Mouse (Mus musculus) forebrain, embryonic 13.5 days (tissue): Measurements from ENCODE around the gene Hibadh. TPM values are rescaled to one million over a fixed set of nuclear protein-coding genes. Genes with fewer than 3 reads are reported as not detected.
A peak's percentile ranks its signal among the peaks of the same experiment; 100 is the strongest.
"Not testable (repeated sequence)": the region's sequence is repeated elsewhere in the genome, so short reads cannot be mapped to it uniquely, and the experiment has no call there.

Source experiments
- ATAC-seq: fragments of 200-750 bp; cut with Nextera tagmentation; 2 replicates; pipeline ENCODE4 v1.8.0; 2017
- H3K27ac ChIP-seq: fragments of 300-500 bp; sonication (generic); 2 replicates; pipeline ENCODE4 v1.5.1; 2015; ENCODE audit warnings: inconsistent platforms, mild to moderate bottlenecking, moderate library complexity
- H3K27me3 ChIP-seq: fragments of 300-500 bp; sonication (generic); 2 replicates; pipeline ENCODE4 v1.6.1; 2015; ENCODE audit warnings: mild to moderate bottlenecking, inconsistent platforms
- H3K36me3 ChIP-seq: fragments of 300-500 bp; sonication (generic); 2 replicates; pipeline ENCODE4 v1.6.1; 2015; ENCODE audit warnings: mild to moderate bottlenecking, inconsistent platforms; ENCODE audit not compliant: poor library complexity, severe bottlenecking
- H3K4me1 ChIP-seq: fragments of 300-500 bp; sonication (generic); 2 replicates; pipeline ENCODE4 v1.6.1; 2015; ENCODE audit warnings: inconsistent platforms
- H3K4me2 ChIP-seq: fragments of 300-500 bp; sonication (generic); 2 replicates; pipeline ENCODE4 v1.6.1; 2015; ENCODE audit warnings: inconsistent platforms, mild to moderate bottlenecking, moderate library complexity
- H3K4me3 ChIP-seq: fragments of 300-500 bp; sonication (generic); 2 replicates; pipeline ENCODE4 v1.5.1; 2015; ENCODE audit warnings: mild to moderate bottlenecking, inconsistent platforms
- H3K9ac ChIP-seq: fragments of 300-500 bp; sonication (generic); 2 replicates; pipeline ENCODE4 v1.6.1; 2015; ENCODE audit warnings: mild to moderate bottlenecking, inconsistent platforms
- H3K9me3 ChIP-seq: fragments of 300-500 bp; sonication (generic); replicated peaks from 2 replicates; pipeline ENCODE4 v1.6.1; 2016; ENCODE audit warnings: inconsistent platforms
- WGBS: fragments of 180-500 bp; shearing (Covaris S2); methylation state at CpG from one replicate; pipeline ENCODE4 v1.1.7; 2015; 5-methylcytosine and 5-hydroxymethylcytosine counted together
- polyA plus RNA-seq: library from polyadenylated mRNA; unstranded; fragments of >200 nt; fragmentation: Nextera tagmentation; extraction: Ambion mirVana; gene quantifications from 2 replicates; pipeline ENCODE4 v1.2.1, GENCODE M21; 2015

Hibadh gene
- polyA plus RNA-seq, 1 experiment from 2014 or later = 52.4 TPM

GRCm38 (mm10) chr6:52671791-52672190, 31.6 kb upstream of the Hibadh start:
- Histone ChIP-seq H3K4me2 (no peak overlapping the region), H3K36me3 (no peaks in the 10 kb centered on the region), H3K9ac (no peak overlapping the region), H3K4me1 (peaks cover 7% of the 10 kb centered on the region; the same call in 1 of the 2 replicates), H3K9me3 (no peaks in the 10 kb centered on the region), H3K27me3 (peaks cover 6% of the 10 kb centered on the region; the same call in 1 of the 2 replicates), H3K4me3 (no peak overlapping the region), H3K27ac (no peak overlapping the region)
- 89% methylated on average over 8 of the region's 8 CpGs for WGBS
- no peak for ATAC-seq

GRCm38 (mm10) chr6:52669878-52670277, 29.7 kb upstream of the Hibadh start:
- not testable (repeated sequence) for H3K36me3 ChIP-seq

GRCm38 (mm10) chr6:52667641-52668040, 27.5 kb upstream of the Hibadh start:
- H3K9ac ChIP-seq = no peak overlapping the region
- H3K27me3 ChIP-seq = peaks cover 6% of the 10 kb centered on the region; the same call in 1 of the 2 replicates
- H3K4me2 ChIP-seq = no peak overlapping the region
- no peak for ATAC-seq
- no peak overlapping the region for H3K4me3 ChIP-seq
- no peaks in the 10 kb centered on the region for H3K36me3 ChIP-seq
- H3K9me3 ChIP-seq = no peaks in the 10 kb centered on the region
- WGBS = 54% methylated on average over 3 of the region's 3 CpGs
- no peaks in the 10 kb centered on the region for H3K4me1 ChIP-seq
- no peak overlapping the region for H3K27ac ChIP-seq

More at GRCm38 (mm10) chr6:52669878-52670277, 29.7 kb upstream of the Hibadh start:
- H3K4me3 ChIP-seq, H3K9ac ChIP-seq, H3K4me2 ChIP-seq, H3K27me3 ChIP-seq, ATAC-seq, H3K9me3 ChIP-seq, H3K27ac ChIP-seq, H3K4me1 ChIP-seq: not testable (repeated sequence)
- 30% methylated on average over 2 of the region's 2 CpGs for WGBS

GRCm38 (mm10) chr6:52663021-52663420, 22.8 kb upstream of the Hibadh start:
- Histone ChIP-seq H3K4me2 (no peak overlapping the region), H3K36me3 (no peaks in the 10 kb centered on the region), H3K27me3 (no peaks in the 10 kb centered on the region), H3K4me3 (no peak overlapping the region), H3K27ac (no peak overlapping the region), H3K4me1 (no peaks in the 10 kb centered on the region), H3K9ac (no peak overlapping the region), H3K9me3 (0 out of 2 replicates have a peak, but pooled peaks cover 3% of the 10 kb centered on the region)
- ATAC-seq = no peak
- WGBS = 58% methylated on average over 5 of the region's 5 CpGs

GRCm38 (mm10) chr6:52655266-52655665, 15.1 kb upstream of the Hibadh start:
- H3K27me3 ChIP-seq = no peaks in the 10 kb centered on the region
- peaks cover 8% of the 10 kb centered on the region; the same call in 1 of the 2 replicates for H3K9me3 ChIP-seq
- no peaks in the 10 kb centered on the region for H3K36me3 ChIP-seq
- ATAC-seq = no peak
- no peak overlapping the region for H3K4me3 ChIP-seq
- H3K4me2 ChIP-seq = no peak overlapping the region
- no peak overlapping the region for H3K9ac ChIP-seq
- 0 out of 2 replicates have a peak, but pooled peaks cover 4% of the 10 kb centered on the region for H3K4me1 ChIP-seq
- H3K27ac ChIP-seq = no peak overlapping the region
- 41% methylated on average over 4 of the region's 4 CpGs for WGBS

GRCm38 (mm10) chr6:52648806-52649205, 8.6 kb upstream of the Hibadh start:
- Histone ChIP-seq H3K4me1 (no peaks in the 10 kb centered on the region), H3K4me3 (no peak overlapping the region), H3K27ac (no peak overlapping the region), H3K9ac (no peak overlapping the region), H3K4me2 (no peak overlapping the region), H3K27me3 (no peaks in the 10 kb centered on the region), H3K9me3 (no peaks in the 10 kb centered on the region), H3K36me3 (no peaks in the 10 kb centered on the region)
- WGBS = 86% methylated on average over 11 of the region's 11 CpGs
- ATAC-seq = no peak

GRCm38 (mm10) chr6:52648031-52648430, 7.8 kb upstream of the Hibadh start:
- Histone ChIP-seq H3K27ac (no peak overlapping the region), H3K4me3 (no peak overlapping the region), H3K4me2 (no peak overlapping the region), H3K4me1 (no peaks in the 10 kb centered on the region), H3K36me3 (no peaks in the 10 kb centered on the region), H3K9me3 (no peaks in the 10 kb centered on the region), H3K27me3 (no peaks in the 10 kb centered on the region), H3K9ac (no peak overlapping the region)
- 94% methylated on average over 6 of the region's 6 CpGs for whole genome bisulfite sequencing
- no peak for ATAC-seq

- H3K9ac ChIP-seq = no peak overlapping the region
- no peak overlapping the region for H3K4me3 ChIP-seq
- no peak for ATAC-seq
- no peaks in the 10 kb centered on the region for H3K27me3 ChIP-seq
- no peaks in the 10 kb centered on the region for H3K36me3 ChIP-seq
- no peak overlapping the region for H3K4me2 ChIP-seq
- H3K9me3 ChIP-seq = no peaks in the 10 kb centered on the region
- no peaks in the 10 kb centered on the region; the same call in 1 of the 2 replicates for H3K4me1 ChIP-seq
- WGBS = 24% methylated on average over 5 of the region's 5 CpGs
- no peak overlapping the region for H3K27ac ChIP-seq
These were observed 5.7 kb upstream of the Hibadh start for GRCm38 (mm10) chr6:52645926-52646325.

GRCm38 (mm10) chr6:52642152-52642551, 2.0 kb upstream of the Hibadh start:
- Histone ChIP-seq H3K27me3 (no peaks in the 10 kb centered on the region), H3K36me3 (no peaks in the 10 kb centered on the region), H3K4me1 (peaks cover 11% of the 10 kb centered on the region), H3K4me3 (no peak overlapping the region), H3K4me2 (no peak overlapping the region), H3K9ac (no peak overlapping the region), H3K27ac (no peak overlapping the region), H3K9me3 (no peaks in the 10 kb centered on the region)
- ATAC-seq = no peak
- 40% methylated on average over 7 of the region's 7 CpGs for WGBS

- Histone ChIP-seq H3K4me2 (no peak overlapping the region), H3K36me3 (no peaks in the 10 kb centered on the region), H3K27me3 (no peaks in the 10 kb centered on the region), H3K4me3 (no peak overlapping the region), H3K9ac (no peak overlapping the region), H3K9me3 (no peaks in the 10 kb centered on the region), H3K27ac (no peak overlapping the region), H3K4me1 (peaks cover 11% of the 10 kb centered on the region)
- 78% methylated on average over 3 of the region's 3 CpGs for WGBS
- ATAC-seq = no peak
These were observed 887 bp upstream of the Hibadh start for GRCm38 (mm10) chr6:52641076-52641475.

GRCm38 (mm10) chr6:52639546-52640223, 504 bp downstream of the Hibadh start:
- Histone ChIP-seq H3K27me3 (no peaks in the 10 kb centered on the region), H3K4me3 (peak overlapping the region; percentile 80), H3K36me3 (no peaks in the 10 kb centered on the region), H3K27ac (peak overlapping the region; percentile 17; the same call in 1 of the 2 replicates), H3K9me3 (no peaks in the 10 kb centered on the region), H3K4me1 (peaks cover 11% of the 10 kb centered on the region), H3K9ac (peak overlapping the region; percentile 88), H3K4me2 (peak overlapping the region; percentile 74)
- ATAC-seq = peak; percentile 65
- 3% methylated on average over 27 of the region's 28 CpGs for WGBS

GRCm38 (mm10) chr6:52638471-52639185, 1.6 kb downstream of the Hibadh start:
- Histone ChIP-seq H3K27ac (no peak overlapping the region), H3K4me3 (no peak overlapping the region), H3K36me3 (no peaks in the 10 kb centered on the region), H3K9me3 (no peaks in the 10 kb centered on the region), H3K27me3 (no peaks in the 10 kb centered on the region), H3K9ac (no peak overlapping the region), H3K4me1 (peaks cover 11% of the 10 kb centered on the region), H3K4me2 (peak overlapping the region; percentile 74; the same call in 1 of the 2 replicates)
- WGBS = 88% methylated on average over 1 of the region's 1 CpGs
- no peak for ATAC-seq
